22 mouse cellular contexts compared by ENCODE assay signal in genomic region chr4:92111390-92111988, GRCm38 (mm10). TPM values are rescaled to one million over a fixed set of nuclear protein-coding genes. Genes with fewer than 3 reads are reported as not detected.
DNase-seq lines count a peak whose midpoint lies in the region; ATAC-seq and TF ChIP-seq lines count a peak whose summit lies in the region.
"Had no signal": no experiment of that assay in that cellular context is flagged by ENCODE, and none has a peak within 500 bp of the region (broad histone marks: within the 10 kb centered on the region; RNA-seq: fewer than 3 reads in every experiment).

No protein-coding gene starts in this region.

- peaks cover 5% of the 10 kb centered on the region; the same call in 1 of the 2 replicates for H3K4me1 ChIP-seq in hindbrain, embryonic 10.5 days (replicated peaks)
- no peaks in the 10 kb centered on the region for H3K4me1 ChIP-seq in hindbrain, embryonic 16.5 days (ENCODE audit: control insufficient read depth, insufficient read depth, low read depth, low read length)
- no peaks in the 10 kb centered on the region for H3K4me1 ChIP-seq in forebrain, postnatal 0 days (ENCODE audit: insufficient read depth)
- H3K4me1 ChIP-seq in midbrain, embryonic 15.5 days, result peaks cover 6% of the 10 kb centered on the region
- H3K4me1 ChIP-seq: limb, embryonic 15.5 days had no signal

- no peak overlapping the region for H3K4me3 ChIP-seq in hindbrain, embryonic 10.5 days
- no peak overlapping the region for H3K4me3 ChIP-seq in hindbrain, embryonic 16.5 days (ENCODE audit: low read length)
- no peak overlapping the region for H3K4me3 ChIP-seq in forebrain, postnatal 0 days (ENCODE audit: low read depth, low read length)
- H3K4me3 ChIP-seq in midbrain, embryonic 15.5 days, result no peak overlapping the region
- H3K4me3 ChIP-seq: gastrocnemius, adult 2 months; limb, embryonic 15.5 days had no signal

- H3K27ac ChIP-seq in hindbrain, embryonic 10.5 days, result no peak overlapping the region
- H3K27ac ChIP-seq in hindbrain, embryonic 16.5 days (ENCODE audit: low read depth, low read length), result no peak overlapping the region
- no peak overlapping the region for H3K27ac ChIP-seq in forebrain, postnatal 0 days (ENCODE audit: low read depth, low read length)
- no peak overlapping the region for H3K27ac ChIP-seq in midbrain, embryonic 15.5 days
- H3K27ac ChIP-seq: gastrocnemius, adult 2 months; limb, embryonic 15.5 days had no signal

- H3K36me3 ChIP-seq in hindbrain, embryonic 10.5 days, result no peaks in the 10 kb centered on the region
- H3K36me3 ChIP-seq in hindbrain, embryonic 16.5 days (ENCODE audit: control insufficient read depth, insufficient read depth, low read length), result no peaks in the 10 kb centered on the region
- no peaks in the 10 kb centered on the region for H3K36me3 ChIP-seq in forebrain, postnatal 0 days (ENCODE audit: insufficient read depth)
- no peaks in the 10 kb centered on the region for H3K36me3 ChIP-seq in midbrain, embryonic 15.5 days (replicated peaks)
- H3K36me3 ChIP-seq: limb, embryonic 15.5 days had no signal

- ATAC-seq in hindbrain, embryonic 16.5 days, result no peak
- no peak; the same call in 1 of the 2 replicates for ATAC-seq in forebrain, postnatal 0 days
- ATAC-seq in midbrain, embryonic 15.5 days (replicated peaks), result peak; percentile 91

- 24% methylated on average over 8 of the region's 8 CpGs for WGBS in hindbrain, embryonic 10.5 days
- WGBS in hindbrain, embryonic 16.5 days, result 27% methylated on average over 8 of the region's 8 CpGs
- WGBS in forebrain, postnatal 0 days, result 17% methylated on average over 8 of the region's 8 CpGs
- 18% methylated on average over 8 of the region's 8 CpGs for WGBS in midbrain, embryonic 15.5 days

- DNase-seq in hindbrain, embryonic 10.5 days (ENCODE audit: low spot score), result peak; percentile 3
- DNase-seq in embryo, embryonic 9.5 days (ENCODE audit: extremely low spot score), result peak; percentile 1
- peak; percentile 2 for DNase-seq in forebrain, postnatal 0 days
- no peak for DNase-seq in layer of hippocampus, adult 8-10 months (ENCODE audit: low spot score in 2 of 2)
- DNase-seq in cerebellum, adult 11 months, result no peak
- no peak for DNase-seq in cerebellum, postnatal 14 days
- DNase-seq: adrenal gland, adult 2 months; gastrocnemius, adult 2 months; kidney, adult 8-10 months; kidney, postnatal 25 days; layer of hippocampus, adult 9-11 months; lung, adult 18-20 months; right cerebral cortex, postnatal 14 days had no signal

- H3K27me3 ChIP-seq in hindbrain, embryonic 10.5 days (ENCODE audit: insufficient read depth, poor library complexity, severe bottlenecking), result no peaks in the 10 kb centered on the region
- H3K27me3 ChIP-seq in hindbrain, embryonic 16.5 days (replicated peaks; ENCODE audit: control insufficient read depth, insufficient read depth, low read length), result no peaks in the 10 kb centered on the region
- H3K27me3 ChIP-seq in forebrain, postnatal 0 days (ENCODE audit: insufficient read depth, low read length), result no peaks in the 10 kb centered on the region
- no peaks in the 10 kb centered on the region for H3K27me3 ChIP-seq in midbrain, embryonic 15.5 days (replicated peaks)
- H3K27me3 ChIP-seq: CH12.LX; limb, embryonic 15.5 days had no signal

- H3K9ac ChIP-seq in hindbrain, embryonic 16.5 days (ENCODE audit: low read depth, low read length), result no peak overlapping the region
- no peak overlapping the region for H3K9ac ChIP-seq in forebrain, postnatal 0 days
- no peak overlapping the region for H3K9ac ChIP-seq in midbrain, embryonic 15.5 days
- H3K9ac ChIP-seq: limb, embryonic 15.5 days had no signal

- H3K9me3 ChIP-seq in hindbrain, embryonic 10.5 days, result no peaks in the 10 kb centered on the region
- H3K9me3 ChIP-seq in hindbrain, embryonic 16.5 days (ENCODE audit: control insufficient read depth, low read length), result no peaks in the 10 kb centered on the region
- H3K9me3 ChIP-seq in forebrain, postnatal 0 days (ENCODE audit: low read length), result no peaks in the 10 kb centered on the region
- no peaks in the 10 kb centered on the region for H3K9me3 ChIP-seq in midbrain, embryonic 15.5 days
- H3K9me3 ChIP-seq: limb, embryonic 15.5 days had no signal

- no peak for TF ChIP-seq CTCF in forebrain, postnatal 0 days (IDR thresholded peaks at IDR 0.05; ENCODE audit: low read depth)

- no peak overlapping the region; the same call in 1 of the 2 replicates for H3K4me2 ChIP-seq in hindbrain, embryonic 16.5 days (ENCODE audit: low read length)
- H3K4me2 ChIP-seq in forebrain, postnatal 0 days (ENCODE audit: low read depth), result no peak overlapping the region
- no peak overlapping the region for H3K4me2 ChIP-seq in midbrain, embryonic 15.5 days
- H3K4me2 ChIP-seq: limb, embryonic 15.5 days had no signal

RNA-seq across cellular contexts. Expression of gene Izumo3, which starts 35.5 kb away (rescaled TPM):
- polyA plus RNA-seq in hindbrain, embryonic 10.5 days (2016; fragmentation: Nextera tagmentation; extraction: Ambion mirVana), result not detected in 2 replicates
- not detected in 2 replicates for polyA plus RNA-seq in hindbrain, embryonic 16.5 days (2015; fragmentation: Nextera tagmentation; extraction: Ambion mirVana)
- total RNA-seq in forebrain, postnatal 0 days (2014; rRNA removed), result not detected in 2 replicates
- not detected in 2 replicates for polyA plus RNA-seq in forebrain, postnatal 0 days (2015; fragmentation: Nextera tagmentation; extraction: Ambion mirVana)
- polyA plus RNA-seq in midbrain, embryonic 15.5 days (2015; fragmentation: Nextera tagmentation; extraction: Ambion mirVana), result not detected in 2 replicates
- total RNA-seq in layer of hippocampus, adult 8-10 months (2022), result not detected
- total RNA-seq: adrenal gland, adult 2 months; CH12.LX; gastrocnemius, adult 2 months; left cerebral cortex, postnatal 25 days; megakaryocyte-erythroid progenitor cell, adult 5-6 weeks had no signal
- polyA plus RNA-seq: adrenal gland, adult 2 months; embryonic facial prominence, embryonic 14.5 days; heart, postnatal 0 days; limb, embryonic 15.5 days; stomach, embryonic 16.5 days had no signal

Comparison
In these comparisons a context has a peak if more than half of its experiments do, and no peak if none do; other contexts are left out.
1. DNase-seq: peak in hindbrain, embryonic 10.5 days (single experiment), embryo, embryonic 9.5 days (single experiment) and forebrain, postnatal 0 days (single experiment); none in layer of hippocampus, adult 8-10 months (0 of 2), cerebellum, adult 11 months (single experiment) and cerebellum, postnatal 14 days (0 of 2).